Mouse (Mus musculus): ENCODE data around the gene Stx4a. TPM values are rescaled to one million over a fixed set of nuclear protein-coding genes. Genes with fewer than 3 reads are reported as not detected.
"Not testable (repeated sequence)": the region's sequence is repeated elsewhere in the genome, so short reads cannot be mapped to it uniquely, and the experiment has no call there.

Gene Stx4a
- polyA plus RNA-seq, 1 experiment from 2014 or later = 31.8 TPM

DNA sequence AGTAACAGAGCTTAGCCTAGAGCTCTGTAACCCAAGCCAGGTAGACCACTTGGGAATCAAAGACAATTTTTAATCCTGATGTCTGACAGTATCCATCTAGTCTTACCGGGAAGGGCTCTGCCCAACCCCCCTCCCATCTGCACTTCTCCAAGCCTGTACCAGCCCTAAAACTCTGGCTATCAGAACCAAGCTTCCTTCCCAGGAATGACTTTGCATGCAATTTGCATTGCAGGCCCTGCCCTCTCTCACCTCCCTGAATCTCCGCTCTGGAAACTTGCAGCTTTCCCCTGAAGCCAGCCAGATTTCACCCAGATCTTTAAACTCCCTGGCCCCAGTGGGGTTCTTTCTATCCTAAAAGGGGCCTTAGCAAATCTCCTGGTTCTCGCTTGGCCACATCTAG, 63.7 kb downstream of the Stx4a start:
- Histone ChIP-seq H3K4me2 (no peak overlapping the region), H3K36me3 (peaks cover 98% of the 10 kb centered on the region), H3K27ac (no peak overlapping the region), H3K27me3 (no peaks in the 10 kb centered on the region), H3K4me1 (replicated peaks) (peaks cover 17% of the 10 kb centered on the region), H3K9ac (replicated peaks) (no peak overlapping the region), H3K9me3 (no peaks in the 10 kb centered on the region), H3K4me3 (replicated peaks) (no peak overlapping the region)
- ATAC-seq (ENCODE audit: insufficient number of reproducible peaks, insufficient read depth, low FRiP score, low TSS enrichment, low read depth) = no peak
- WGBS = 86% methylated on average over 3 of the region's 3 CpGs

DNA sequence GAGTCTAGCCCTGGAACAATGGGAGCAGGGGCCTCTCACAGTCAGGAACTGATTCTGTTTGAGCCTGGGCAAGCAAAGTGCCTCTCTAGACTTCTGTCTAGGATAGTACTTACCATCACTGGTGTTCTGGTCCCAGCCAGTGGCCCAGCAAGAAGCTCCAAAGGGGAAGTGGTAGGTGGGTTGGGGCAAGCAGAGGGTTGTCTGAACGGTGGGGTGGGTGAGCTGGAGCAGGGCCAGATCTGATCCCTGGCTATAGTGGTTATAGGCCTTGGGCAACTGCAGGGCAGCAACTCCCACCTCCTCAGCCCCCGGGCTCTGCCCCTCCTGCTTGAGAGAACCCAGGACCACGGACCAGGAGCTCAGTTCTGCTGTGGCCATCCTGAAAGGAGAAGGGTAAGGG, 64.7 kb downstream of the Stx4a start:
- Histone ChIP-seq H3K27ac (no peak overlapping the region), H3K27me3 (no peaks in the 10 kb centered on the region), H3K4me1 (replicated peaks) (peaks cover 9% of the 10 kb centered on the region), H3K4me2 (no peak overlapping the region), H3K9me3 (no peaks in the 10 kb centered on the region), H3K36me3 (peaks cover 98% of the 10 kb centered on the region), H3K4me3 (replicated peaks) (no peak overlapping the region), H3K9ac (replicated peaks) (no peak overlapping the region)
- no peak for ATAC-seq (ENCODE audit: insufficient number of reproducible peaks, insufficient read depth, low FRiP score, low TSS enrichment, low read depth)
- 74% methylated on average over 3 of the region's 3 CpGs for WGBS

- WGBS = 26% methylated on average over 4 of the region's 4 CpGs
- no peaks in the 10 kb centered on the region for H3K9me3 ChIP-seq
- H3K27ac ChIP-seq = no peak within 1 kb of the TSS
- no peak for ATAC-seq (ENCODE audit: insufficient number of reproducible peaks, insufficient read depth, low FRiP score, low TSS enrichment, low read depth)
- peaks cover 13% of the 10 kb centered on the region for H3K4me1 ChIP-seq (replicated peaks)
- no peak within 1 kb of the TSS for H3K4me3 ChIP-seq (replicated peaks)
- no peak within 1 kb of the TSS for H3K4me2 ChIP-seq
- H3K9ac ChIP-seq (replicated peaks) = no peak within 1 kb of the TSS
- H3K36me3 ChIP-seq = peaks cover 80% of the 10 kb centered on the region
- no peaks in the 10 kb centered on the region for H3K27me3 ChIP-seq
These were observed 66.7 kb downstream of the Stx4a start, which contains the start of gene Prss53 for GRCm38 (mm10) chr7:127890798-127891197. Gene Prss53 (minus strand): TSS chr7:127890970.

DNA sequence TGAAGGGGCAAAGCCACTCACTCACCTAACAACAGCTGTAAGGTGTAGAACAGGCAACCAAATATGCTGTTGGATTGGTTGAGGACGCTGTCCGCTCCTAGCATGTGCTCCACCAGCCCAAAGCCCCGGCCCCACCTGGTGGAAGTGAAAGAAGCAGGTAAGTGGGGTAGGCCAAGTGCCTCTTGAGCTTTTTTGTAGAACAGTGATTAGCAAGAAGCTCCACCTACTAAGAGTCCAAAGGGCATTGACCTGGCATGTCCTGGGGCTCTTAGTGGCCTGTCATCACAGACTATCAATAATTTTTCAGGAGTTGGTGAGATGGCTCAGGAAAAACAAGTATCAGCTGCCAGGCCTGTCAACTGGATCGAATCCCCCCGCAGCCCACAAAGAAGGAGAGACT, 70.4 kb downstream of the Stx4a start:
- H3K9me3 ChIP-seq = no peaks in the 10 kb centered on the region
- H3K4me1 ChIP-seq (replicated peaks) = peaks cover 13% of the 10 kb centered on the region
- H3K9ac ChIP-seq (replicated peaks) = peak overlapping the region; percentile 70; the same call in 1 of the 2 replicates
- peaks cover 43% of the 10 kb centered on the region for H3K36me3 ChIP-seq
- ATAC-seq (ENCODE audit: insufficient number of reproducible peaks, insufficient read depth, low FRiP score, low TSS enrichment, low read depth) = no peak
- H3K4me2 ChIP-seq = peak overlapping the region; percentile 79
- peak overlapping the region; percentile 59 for H3K4me3 ChIP-seq (replicated peaks)
- H3K27me3 ChIP-seq = 0 out of 2 replicates have a peak, but pooled peaks cover under 1% of the 10 kb centered on the region
- 72% methylated on average over 5 of the region's 5 CpGs for WGBS
- no peak overlapping the region for H3K27ac ChIP-seq

GRCm38 (mm10) chr7:127895442-127895841, 71.3 kb downstream of the Stx4a start, which contains the start of the genes Gm21974 and Vkorc1:
Gene Gm21974 (minus strand): TSS chr7:127895454.
Gene Vkorc1 (minus strand): TSS chr7:127895617.
- Histone ChIP-seq H3K9ac (replicated peaks) (peak within 1 kb of the TSS; percentile 70), H3K27ac (peak within 1 kb of the TSS; percentile 80), H3K27me3 (0 out of 2 replicates have a peak, but pooled peaks cover 2% of the 10 kb centered on the region), H3K4me1 (replicated peaks) (peaks cover 13% of the 10 kb centered on the region), H3K4me3 (replicated peaks) (peak within 1 kb of the TSS; percentile 59), H3K9me3 (no peaks in the 10 kb centered on the region), H3K36me3 (peaks cover 33% of the 10 kb centered on the region), H3K4me2 (peak within 1 kb of the TSS; percentile 79)
- under 1% methylated on average over 26 of the region's 26 CpGs for WGBS
- ATAC-seq (ENCODE audit: insufficient number of reproducible peaks, insufficient read depth, low FRiP score, low TSS enrichment, low read depth) = peak; percentile 98

- not testable (repeated sequence) for H3K9ac ChIP-seq (replicated peaks); H3K4me1 ChIP-seq (replicated peaks); H3K27ac ChIP-seq; H3K27me3 ChIP-seq; ATAC-seq (ENCODE audit: insufficient number of reproducible peaks, insufficient read depth, low FRiP score, low TSS enrichment, low read depth); H3K9me3 ChIP-seq
- H3K4me3 ChIP-seq (replicated peaks) = peak overlapping the region; percentile 59
- WGBS = 63% methylated on average over 7 of the region's 7 CpGs
- peaks cover 29% of the 10 kb centered on the region for H3K36me3 ChIP-seq
- peak overlapping the region; percentile 79 for H3K4me2 ChIP-seq
These were observed 71.8 kb downstream of the Stx4a start for GRCm38 (mm10) chr7:127895891-127896290.

DNA sequence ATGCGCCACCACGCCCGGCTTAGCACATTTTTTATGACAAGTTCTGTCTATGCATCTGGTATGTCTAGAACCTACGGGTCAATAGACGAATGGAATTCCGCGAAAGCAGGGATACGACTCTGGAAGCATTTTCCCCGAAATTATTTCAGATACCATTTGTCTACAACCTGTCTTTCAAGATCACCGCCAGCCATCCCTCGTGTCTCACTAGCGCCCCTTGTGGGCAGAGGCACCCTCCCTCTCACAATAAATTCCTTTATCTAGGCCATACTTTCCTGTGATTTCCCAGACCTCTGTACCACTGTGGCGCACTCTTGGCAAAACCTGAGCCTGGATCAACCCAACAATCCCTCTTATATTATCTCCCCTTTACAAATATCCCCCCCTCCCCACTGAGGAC, 72.3 kb downstream of the Stx4a start:
- H3K4me3 ChIP-seq (replicated peaks) = no peak overlapping the region
- no peak overlapping the region for H3K9ac ChIP-seq (replicated peaks)
- 55% methylated on average over 13 of the region's 13 CpGs for WGBS
- H3K4me1 ChIP-seq (replicated peaks) = peaks cover 9% of the 10 kb centered on the region
- no peak for ATAC-seq (ENCODE audit: insufficient number of reproducible peaks, insufficient read depth, low FRiP score, low TSS enrichment, low read depth)
- 0 out of 2 replicates have a peak, but pooled peaks cover 2% of the 10 kb centered on the region for H3K27me3 ChIP-seq
- H3K4me2 ChIP-seq = no peak overlapping the region
- H3K9me3 ChIP-seq = no peaks in the 10 kb centered on the region
- no peak overlapping the region for H3K27ac ChIP-seq
- peaks cover 24% of the 10 kb centered on the region for H3K36me3 ChIP-seq

DNA sequence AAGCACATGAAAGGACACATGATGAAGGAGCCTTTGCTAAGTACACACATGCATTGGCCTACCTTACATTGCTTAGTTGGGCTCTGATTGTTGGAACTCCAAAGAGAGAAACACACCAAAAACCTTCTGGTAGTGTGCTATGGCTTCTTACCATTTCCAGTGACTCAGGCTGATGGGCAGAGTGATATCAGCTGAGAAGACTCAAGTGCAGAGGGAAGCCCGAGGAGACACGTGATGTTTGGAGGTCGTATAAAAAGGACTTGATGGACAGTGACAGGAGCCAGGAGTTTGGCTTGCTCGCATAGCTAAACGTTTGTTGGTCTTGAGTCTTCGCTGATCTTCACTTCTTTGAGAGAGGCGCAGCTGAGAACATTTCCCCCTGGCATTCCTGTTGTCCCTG, 73.4 kb downstream of the Stx4a start:
- no peak overlapping the region for H3K4me3 ChIP-seq (replicated peaks)
- 85% methylated on average over 7 of the region's 7 CpGs for WGBS
- no peak overlapping the region for H3K4me2 ChIP-seq
- ATAC-seq (ENCODE audit: insufficient number of reproducible peaks, insufficient read depth, low FRiP score, low TSS enrichment, low read depth) = no peak
- no peaks in the 10 kb centered on the region for H3K9me3 ChIP-seq
- peaks cover 14% of the 10 kb centered on the region for H3K36me3 ChIP-seq
- H3K27me3 ChIP-seq = 0 out of 2 replicates have a peak, but pooled peaks cover 2% of the 10 kb centered on the region
- H3K4me1 ChIP-seq (replicated peaks) = peaks cover 9% of the 10 kb centered on the region
- H3K27ac ChIP-seq = no peak overlapping the region
- no peak overlapping the region for H3K9ac ChIP-seq (replicated peaks)

DNA sequence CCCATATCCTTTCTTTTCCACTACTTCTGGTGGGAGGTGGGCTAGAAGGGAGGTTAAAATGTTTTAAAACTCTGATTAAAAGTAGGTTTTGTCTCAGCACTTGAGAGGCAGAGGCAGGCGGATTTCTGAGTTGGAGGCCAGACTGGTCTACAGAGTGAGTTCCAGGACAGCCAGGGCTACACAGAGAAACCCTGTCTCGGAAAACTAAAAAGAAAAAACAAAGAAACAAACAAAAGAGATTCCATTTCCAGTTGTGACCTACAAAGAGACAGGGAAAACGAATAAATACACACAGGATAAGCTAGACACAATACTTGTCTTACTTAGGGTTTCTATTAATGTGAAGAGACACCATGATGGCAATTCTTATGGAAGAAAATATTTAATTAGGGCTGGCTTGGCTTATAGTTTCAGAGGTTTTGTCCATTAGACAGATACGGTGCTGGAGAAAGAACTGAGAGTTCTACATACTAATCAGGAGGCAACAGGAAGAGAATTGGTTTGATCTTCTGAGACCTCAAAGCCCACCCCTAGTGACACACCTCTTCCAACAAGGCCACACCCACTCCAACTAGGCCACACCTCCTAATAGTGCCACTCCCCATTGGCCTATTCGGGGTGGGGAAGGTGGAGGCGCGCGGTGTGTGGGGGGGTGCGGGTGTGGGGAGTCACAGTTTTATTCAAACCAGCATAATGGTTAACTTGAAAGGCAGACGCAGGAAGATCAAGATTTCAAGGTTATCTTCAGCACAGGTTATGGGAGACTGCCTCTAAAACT, 74.3 kb downstream of the Stx4a start:
- no peak overlapping the region for H3K9ac ChIP-seq (replicated peaks)
- H3K4me3 ChIP-seq (replicated peaks) = no peak overlapping the region
- WGBS = 32% methylated on average over 10 of the region's 10 CpGs
- ATAC-seq (ENCODE audit: insufficient number of reproducible peaks, insufficient read depth, low FRiP score, low TSS enrichment, low read depth) = no peak
- H3K27me3 ChIP-seq = 0 out of 2 replicates have a peak, but pooled peaks cover 2% of the 10 kb centered on the region
- peaks cover 6% of the 10 kb centered on the region for H3K36me3 ChIP-seq
- peaks cover 9% of the 10 kb centered on the region for H3K4me1 ChIP-seq (replicated peaks)
- no peaks in the 10 kb centered on the region for H3K9me3 ChIP-seq
- H3K27ac ChIP-seq = no peak overlapping the region
- no peak overlapping the region for H3K4me2 ChIP-seq

Data from limb, embryonic 12.5 days (tissue).